Mouse (Mus musculus): Measurements from ENCODE around the gene Atxn7l1. TPM values are rescaled to one million over a fixed set of nuclear protein-coding genes. Genes with fewer than 3 reads are reported as not detected.

The Atxn7l1 gene
- polyA plus RNA-seq, 1 experiment from 2014 or later = 18.7 TPM

- Histone ChIP-seq H3K27me3 (replicated peaks; ENCODE audit: control insufficient read depth, insufficient read depth, low read length) (no peaks in the 10 kb centered on the region), H3K4me3 (ENCODE audit: low read length) (no peak overlapping the region), H3K27ac (ENCODE audit: low read depth, low read length) (no peak overlapping the region), H3K36me3 (ENCODE audit: control insufficient read depth, insufficient read depth, low read length) (no peaks in the 10 kb centered on the region; the same call in 1 of the 2 replicates), H3K4me1 (ENCODE audit: control insufficient read depth, insufficient read depth, low read depth, low read length) (peaks cover 10% of the 10 kb centered on the region), H3K9me3 (ENCODE audit: control insufficient read depth, low read length) (no peaks in the 10 kb centered on the region), H3K9ac (ENCODE audit: low read depth, low read length) (no peak overlapping the region), H3K4me2 (ENCODE audit: low read length) (no peak overlapping the region)
- no peak for ATAC-seq
- WGBS = 95% methylated on average over 7 of the region's 7 CpGs
Observed at GRCm38 (mm10) chr12:33359209-33359608, 211.7 kb downstream of the Atxn7l1 start.

DNA sequence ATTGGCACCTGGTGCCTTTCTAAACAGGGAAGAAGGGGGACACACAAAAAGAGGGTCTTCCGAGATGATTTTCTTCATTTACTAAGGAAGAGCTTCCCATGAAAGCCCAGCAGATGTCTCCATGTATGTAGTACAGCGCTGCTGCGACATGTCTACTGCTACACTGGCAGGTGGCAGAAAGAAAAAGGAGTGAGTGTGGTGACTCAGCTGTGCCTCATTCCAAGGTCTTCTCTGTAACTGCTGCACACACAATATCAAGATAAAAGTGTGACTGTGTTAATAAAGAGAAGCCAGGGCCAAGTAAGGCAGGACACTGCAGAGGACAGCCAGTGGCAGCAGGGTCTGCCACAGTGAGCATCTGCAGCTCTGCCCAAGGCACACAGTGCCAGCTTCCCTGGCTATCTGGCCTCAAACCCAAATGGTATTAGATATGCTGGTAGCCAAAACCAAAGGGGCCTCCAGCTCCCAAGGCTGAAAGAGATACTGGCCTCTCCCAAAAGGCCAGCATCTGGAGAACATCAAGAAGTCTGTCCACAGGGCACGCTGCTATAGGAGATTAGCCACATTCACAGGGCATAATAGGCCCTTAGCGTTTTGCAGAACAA lies 212.5 kb downstream of the Atxn7l1 start:
- Histone ChIP-seq H3K4me1 (ENCODE audit: control insufficient read depth, insufficient read depth, low read depth, low read length) (peaks cover 10% of the 10 kb centered on the region), H3K4me2 (ENCODE audit: low read length) (no peak overlapping the region), H3K9me3 (ENCODE audit: control insufficient read depth, low read length) (no peaks in the 10 kb centered on the region), H3K4me3 (ENCODE audit: low read length) (no peak overlapping the region), H3K27ac (ENCODE audit: low read depth, low read length) (peak overlapping the region; percentile 55), H3K9ac (ENCODE audit: low read depth, low read length) (no peak overlapping the region), H3K36me3 (ENCODE audit: control insufficient read depth, insufficient read depth, low read length) (no peaks in the 10 kb centered on the region; the same call in 1 of the 2 replicates), H3K27me3 (replicated peaks; ENCODE audit: control insufficient read depth, insufficient read depth, low read length) (no peaks in the 10 kb centered on the region)
- ATAC-seq = peak; percentile 53
- WGBS = 75% methylated on average over 5 of the region's 5 CpGs

- Histone ChIP-seq H3K27me3 (replicated peaks; ENCODE audit: control insufficient read depth, insufficient read depth, low read length) (no peaks in the 10 kb centered on the region), H3K9me3 (ENCODE audit: control insufficient read depth, low read length) (no peaks in the 10 kb centered on the region), H3K9ac (ENCODE audit: low read depth, low read length) (no peak overlapping the region), H3K27ac (ENCODE audit: low read depth, low read length) (0 out of 2 replicates have a peak overlapping the region, but pooled peaks have one; percentile 20), H3K4me1 (ENCODE audit: control insufficient read depth, insufficient read depth, low read depth, low read length) (peaks cover 10% of the 10 kb centered on the region), H3K4me3 (ENCODE audit: low read length) (no peak overlapping the region), H3K36me3 (ENCODE audit: control insufficient read depth, insufficient read depth, low read length) (no peaks in the 10 kb centered on the region; the same call in 1 of the 2 replicates), H3K4me2 (ENCODE audit: low read length) (no peak overlapping the region)
- peak; percentile 46; the same call in 1 of the 2 replicates for ATAC-seq
- WGBS = 43% methylated on average over 6 of the region's 6 CpGs
Observed at GRCm38 (mm10) chr12:33360729-33361128, 213.2 kb downstream of the Atxn7l1 start.

DNA sequence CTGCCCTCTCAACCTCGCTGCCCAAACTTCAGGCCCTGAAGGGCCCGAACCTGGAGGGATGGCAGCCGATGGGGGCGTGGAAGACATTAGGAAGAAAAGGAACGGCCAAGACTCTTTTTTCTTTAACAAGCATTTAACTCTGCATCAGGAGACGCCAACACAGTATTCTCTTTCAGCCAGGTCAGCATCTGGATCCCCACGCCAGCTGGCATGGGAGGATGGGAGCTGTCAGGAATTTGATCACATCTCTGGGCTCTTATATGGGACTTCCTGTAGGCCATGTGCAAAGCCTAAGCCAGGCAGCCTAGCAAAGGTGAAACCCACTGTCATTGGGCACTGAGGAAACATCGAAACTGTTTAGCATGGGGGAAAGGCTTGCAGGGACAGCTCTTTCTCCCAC lies 217.0 kb downstream of the Atxn7l1 start:
- no peak overlapping the region for H3K9ac ChIP-seq (ENCODE audit: low read depth, low read length)
- 76% methylated on average over 8 of the region's 8 CpGs for WGBS
- no peaks in the 10 kb centered on the region for H3K27me3 ChIP-seq (replicated peaks; ENCODE audit: control insufficient read depth, insufficient read depth, low read length)
- no peak for ATAC-seq
- peaks cover 2% of the 10 kb centered on the region; the same call in 1 of the 2 replicates for H3K36me3 ChIP-seq (ENCODE audit: control insufficient read depth, insufficient read depth, low read length)
- H3K4me1 ChIP-seq (ENCODE audit: control insufficient read depth, insufficient read depth, low read depth, low read length) = peaks cover 10% of the 10 kb centered on the region
- H3K9me3 ChIP-seq (ENCODE audit: control insufficient read depth, low read length) = no peaks in the 10 kb centered on the region
- H3K4me3 ChIP-seq (ENCODE audit: low read length) = no peak overlapping the region
- H3K27ac ChIP-seq (ENCODE audit: low read depth, low read length) = no peak overlapping the region
- H3K4me2 ChIP-seq (ENCODE audit: low read length) = no peak overlapping the region

- no peak overlapping the region for H3K9ac ChIP-seq (ENCODE audit: low read depth, low read length)
- no peak overlapping the region for H3K27ac ChIP-seq (ENCODE audit: low read depth, low read length)
- peaks cover 7% of the 10 kb centered on the region for H3K4me1 ChIP-seq (ENCODE audit: control insufficient read depth, insufficient read depth, low read depth, low read length)
- H3K36me3 ChIP-seq (ENCODE audit: control insufficient read depth, insufficient read depth, low read length) = peaks cover 2% of the 10 kb centered on the region; the same call in 1 of the 2 replicates
- H3K27me3 ChIP-seq (replicated peaks; ENCODE audit: control insufficient read depth, insufficient read depth, low read length) = no peaks in the 10 kb centered on the region
- 73% methylated on average over 8 of the region's 8 CpGs for WGBS
- H3K9me3 ChIP-seq (ENCODE audit: control insufficient read depth, low read length) = no peaks in the 10 kb centered on the region
- H3K4me2 ChIP-seq (ENCODE audit: low read length) = no peak overlapping the region
- no peak for ATAC-seq
- H3K4me3 ChIP-seq (ENCODE audit: low read length) = no peak overlapping the region
Observed at GRCm38 (mm10) chr12:33365133-33365532, 217.6 kb downstream of the Atxn7l1 start.

DNA sequence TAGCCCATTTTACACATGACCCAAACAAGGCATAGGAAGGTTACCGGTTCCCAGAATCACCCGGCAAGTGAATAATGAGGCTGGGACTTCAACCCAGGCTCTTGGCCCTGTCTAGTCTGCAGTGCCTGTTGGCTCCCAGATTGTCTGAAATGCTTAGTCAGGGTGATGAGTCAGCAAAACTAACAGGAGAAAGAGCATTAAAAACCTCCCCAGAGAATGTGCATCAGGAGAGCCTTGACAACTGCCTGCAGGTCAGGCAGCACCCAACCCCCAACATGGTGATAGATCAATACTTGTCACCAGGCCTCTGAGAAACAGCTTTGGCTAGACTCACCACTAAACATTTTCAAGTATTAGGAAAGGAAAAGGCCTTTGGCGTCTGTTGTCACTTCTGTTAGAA lies 222.1 kb downstream of the Atxn7l1 start:
- Histone ChIP-seq H3K36me3 (ENCODE audit: control insufficient read depth, insufficient read depth, low read length) (peaks cover 2% of the 10 kb centered on the region; the same call in 1 of the 2 replicates), H3K4me1 (ENCODE audit: control insufficient read depth, insufficient read depth, low read depth, low read length) (no peaks in the 10 kb centered on the region), H3K9me3 (ENCODE audit: control insufficient read depth, low read length) (no peaks in the 10 kb centered on the region), H3K27me3 (replicated peaks; ENCODE audit: control insufficient read depth, insufficient read depth, low read length) (no peaks in the 10 kb centered on the region), H3K27ac (ENCODE audit: low read depth, low read length) (no peak overlapping the region), H3K4me2 (ENCODE audit: low read length) (no peak overlapping the region), H3K4me3 (ENCODE audit: low read length) (no peak overlapping the region), H3K9ac (ENCODE audit: low read depth, low read length) (no peak overlapping the region)
- 87% methylated on average over 3 of the region's 3 CpGs for WGBS
- no peak for ATAC-seq

DNA sequence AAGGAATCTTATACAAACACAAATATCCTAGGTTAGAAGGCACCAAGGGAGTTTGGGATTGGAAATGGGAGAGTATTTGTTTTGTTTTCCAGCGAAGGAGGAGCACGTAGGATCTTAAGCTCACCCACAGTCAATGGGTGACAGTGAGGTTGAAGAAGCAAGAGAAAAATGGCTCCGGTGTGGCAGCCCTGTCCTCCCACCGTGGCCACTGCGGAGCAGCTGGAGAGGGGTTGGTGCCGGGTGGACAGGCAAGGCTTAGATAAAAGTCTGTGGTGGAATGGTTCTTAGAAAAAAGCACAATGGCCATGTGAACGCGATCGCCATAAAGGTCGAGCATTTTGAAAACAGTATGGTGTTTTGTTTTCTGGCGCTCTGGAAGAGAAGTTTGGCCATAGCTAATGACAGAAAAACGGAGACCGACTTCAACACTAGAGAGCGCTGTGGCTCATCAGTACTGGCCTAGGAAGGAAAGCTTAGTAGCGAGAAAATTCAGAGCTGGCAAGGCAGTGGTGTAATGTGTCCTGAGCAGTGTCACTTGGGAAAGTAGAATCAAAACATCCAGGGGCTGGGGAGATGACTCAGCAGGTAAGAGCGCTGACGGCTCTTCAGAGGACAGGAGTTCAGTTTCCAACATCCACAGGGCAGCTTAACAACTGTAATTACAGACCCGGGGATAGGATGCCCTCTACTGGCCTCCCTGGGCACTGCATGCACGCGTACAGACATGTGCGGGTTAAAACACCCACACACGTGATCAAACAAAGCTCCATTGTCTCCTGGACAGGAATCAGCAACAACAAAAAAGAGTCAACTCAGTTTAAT lies 232.3 kb downstream of the Atxn7l1 start:
- H3K4me1 ChIP-seq (ENCODE audit: control insufficient read depth, insufficient read depth, low read depth, low read length) = 0 out of 2 replicates have a peak, but pooled peaks cover 3% of the 10 kb centered on the region
- no peaks in the 10 kb centered on the region for H3K27me3 ChIP-seq (replicated peaks; ENCODE audit: control insufficient read depth, insufficient read depth, low read length)
- H3K27ac ChIP-seq (ENCODE audit: low read depth, low read length) = no peak overlapping the region
- H3K9ac ChIP-seq (ENCODE audit: low read depth, low read length) = no peak overlapping the region
- H3K36me3 ChIP-seq (ENCODE audit: control insufficient read depth, insufficient read depth, low read length) = no peaks in the 10 kb centered on the region
- H3K9me3 ChIP-seq (ENCODE audit: control insufficient read depth, low read length) = no peaks in the 10 kb centered on the region
- H3K4me2 ChIP-seq (ENCODE audit: low read length) = peak overlapping the region; percentile 55
- peak overlapping the region; percentile 28 for H3K4me3 ChIP-seq (ENCODE audit: low read length)
- 18% methylated on average over 22 of the region's 22 CpGs for WGBS
- peak; percentile 77 for ATAC-seq

GRCm38 (mm10) chr12:33388842-33389241 lies 241.3 kb downstream of the Atxn7l1 start:
- H3K36me3 ChIP-seq (ENCODE audit: control insufficient read depth, insufficient read depth, low read length) = no peaks in the 10 kb centered on the region
- no peak overlapping the region for H3K9ac ChIP-seq (ENCODE audit: low read depth, low read length)
- no peak overlapping the region for H3K27ac ChIP-seq (ENCODE audit: low read depth, low read length)
- WGBS = 8% methylated on average over 5 of the region's 5 CpGs
- no peaks in the 10 kb centered on the region for H3K27me3 ChIP-seq (replicated peaks; ENCODE audit: control insufficient read depth, insufficient read depth, low read length)
- H3K4me2 ChIP-seq (ENCODE audit: low read length) = no peak overlapping the region
- H3K4me1 ChIP-seq (ENCODE audit: control insufficient read depth, insufficient read depth, low read depth, low read length) = no peaks in the 10 kb centered on the region
- no peaks in the 10 kb centered on the region for H3K9me3 ChIP-seq (ENCODE audit: control insufficient read depth, low read length)
- ATAC-seq = peak; percentile 86
- no peak overlapping the region for H3K4me3 ChIP-seq (ENCODE audit: low read length)

- H3K4me3 ChIP-seq (ENCODE audit: low read length) = no peak overlapping the region
- no peaks in the 10 kb centered on the region for H3K36me3 ChIP-seq (ENCODE audit: control insufficient read depth, insufficient read depth, low read length)
- peaks cover 3% of the 10 kb centered on the region for H3K4me1 ChIP-seq (ENCODE audit: control insufficient read depth, insufficient read depth, low read depth, low read length)
- ATAC-seq = no peak
- H3K9ac ChIP-seq (ENCODE audit: low read depth, low read length) = no peak overlapping the region
- H3K4me2 ChIP-seq (ENCODE audit: low read length) = no peak overlapping the region
- H3K27ac ChIP-seq (ENCODE audit: low read depth, low read length) = no peak overlapping the region
- WGBS = 65% methylated on average over 2 of the region's 2 CpGs
- no peaks in the 10 kb centered on the region for H3K9me3 ChIP-seq (ENCODE audit: control insufficient read depth, low read length)
- no peaks in the 10 kb centered on the region for H3K27me3 ChIP-seq (replicated peaks; ENCODE audit: control insufficient read depth, insufficient read depth, low read length)
Observed at GRCm38 (mm10) chr12:33390844-33391560, 243.5 kb downstream of the Atxn7l1 start.

Data from hindbrain, embryonic 16.5 days (tissue).